8 mouse cellular contexts compared by ENCODE assay signal in genomic region chr3:127408684-127409550, GRCm38 (mm10).
DNase-seq lines count a peak whose midpoint lies in the region; ATAC-seq and TF ChIP-seq lines count a peak whose summit lies in the region.

No protein-coding gene starts in this region.

- no peak for TF ChIP-seq EP300 in heart, adult 2 months (IDR thresholded peaks at IDR 0.05; ENCODE audit: insufficient read depth, low read depth, low read length)

- H3K9ac ChIP-seq in embryonic facial prominence, embryonic 13.5 days = peak overlapping the region; percentile 71
- peak overlapping the region; percentile 59 for H3K9ac ChIP-seq in heart, adult 2 months (ENCODE audit: low read depth, low read length)
- H3K9ac ChIP-seq in liver, embryonic 13.5 days = peak overlapping the region; percentile 30; the same call in 1 of the 2 replicates
- H3K9ac ChIP-seq in neural tube, embryonic 11.5 days (ENCODE audit: low read length) = peak overlapping the region; percentile 77

- H3K79me2 ChIP-seq in heart, adult 2 months (replicated peaks; ENCODE audit: control insufficient read depth, insufficient read depth, low read length) = no peaks in the 10 kb centered on the region

- H3K9me3 ChIP-seq in embryonic facial prominence, embryonic 13.5 days = no peaks in the 10 kb centered on the region
- no peaks in the 10 kb centered on the region for H3K9me3 ChIP-seq in liver, embryonic 13.5 days (replicated peaks)
- H3K9me3 ChIP-seq in neural tube, embryonic 11.5 days (ENCODE audit: control insufficient read depth, low read length) = no peaks in the 10 kb centered on the region

- intact Hi-C loops in heart, adult 2 months (cut with DNase I) = no loop called here

- 18% methylated on average over 23 of the region's 23 CpGs for WGBS in embryonic facial prominence, embryonic 13.5 days
- WGBS in heart, adult 2 months = 21% methylated on average over 23 of the region's 23 CpGs
- 16% methylated on average over 23 of the region's 23 CpGs for WGBS in liver, embryonic 13.5 days (ENCODE audit: insufficient replicate concordance)
- WGBS in neural tube, embryonic 11.5 days = 19% methylated on average over 23 of the region's 23 CpGs

- TF ChIP-seq CTCF in heart, adult 2 months (IDR thresholded peaks at IDR 0.05) = no peak

- peak; percentile 81 for DNase-seq in 3134 (ENCODE audit: extremely low read depth, insufficient read length, low spot score)
- peak; percentile 49 for DNase-seq in adrenal gland, postnatal 25 days
- peak; percentile 75 to 76 for DNase-seq in heart, adult 2 months
- DNase-seq in kidney, postnatal 36 days = peak; percentile 4 to 8
- peak; percentile 9 for DNase-seq in liver, embryonic 13.5 days
- DNase-seq in neural tube, embryonic 11.5 days (ENCODE audit: low spot score) = peak; percentile 85
- peak; percentile 23 for DNase-seq in urinary bladder, adult 2 months (ENCODE audit: low spot score)

- peak overlapping the region; percentile 52 for H3K4me3 ChIP-seq in embryonic facial prominence, embryonic 13.5 days
- peak overlapping the region; percentile 39 for H3K4me3 ChIP-seq in heart, adult 2 months
- peak overlapping the region; percentile 41 for H3K4me3 ChIP-seq in liver, embryonic 13.5 days (replicated peaks)
- H3K4me3 ChIP-seq in neural tube, embryonic 11.5 days (ENCODE audit: low read depth, low read length) = peak overlapping the region; percentile 41

- TF ChIP-seq POLR2A in heart, adult 2 months (IDR thresholded peaks at IDR 0.05; ENCODE audit: insufficient read depth, low read depth, low read length) = peak; percentile 73

- peaks cover 15% of the 10 kb centered on the region for H3K4me1 ChIP-seq in embryonic facial prominence, embryonic 13.5 days
- H3K4me1 ChIP-seq in heart, adult 2 months (ENCODE audit: control insufficient read depth, insufficient read depth, low read length) = peaks cover 4% of the 10 kb centered on the region
- peaks cover 14% of the 10 kb centered on the region for H3K4me1 ChIP-seq in liver, embryonic 13.5 days (replicated peaks)
- 0 out of 2 replicates have a peak, but pooled peaks cover 6% of the 10 kb centered on the region for H3K4me1 ChIP-seq in neural tube, embryonic 11.5 days (ENCODE audit: control insufficient read depth, insufficient read depth, low read length)

- peak overlapping the region; percentile 79 for H3K27ac ChIP-seq in embryonic facial prominence, embryonic 13.5 days
- H3K27ac ChIP-seq in heart, adult 2 months = peak overlapping the region; percentile 56
- H3K27ac ChIP-seq in liver, embryonic 13.5 days = no peak overlapping the region
- H3K27ac ChIP-seq in neural tube, embryonic 11.5 days (ENCODE audit: low read depth, low read length) = peak overlapping the region; percentile 83

- H3K27me3 ChIP-seq in embryonic facial prominence, embryonic 13.5 days = no peaks in the 10 kb centered on the region
- H3K27me3 ChIP-seq in heart, adult 2 months (ENCODE audit: control insufficient read depth, insufficient read depth, low read length) = no peaks in the 10 kb centered on the region
- no peaks in the 10 kb centered on the region for H3K27me3 ChIP-seq in liver, embryonic 13.5 days
- no peaks in the 10 kb centered on the region for H3K27me3 ChIP-seq in neural tube, embryonic 11.5 days (ENCODE audit: control insufficient read depth, insufficient read depth, low read length)

- H3K36me3 ChIP-seq in embryonic facial prominence, embryonic 13.5 days = no peaks in the 10 kb centered on the region
- no peaks in the 10 kb centered on the region for H3K36me3 ChIP-seq in heart, adult 2 months (ENCODE audit: control insufficient read depth, insufficient read depth, low read length)
- H3K36me3 ChIP-seq in liver, embryonic 13.5 days = no peaks in the 10 kb centered on the region
- H3K36me3 ChIP-seq in neural tube, embryonic 11.5 days (ENCODE audit: control insufficient read depth, insufficient read depth, low read length) = no peaks in the 10 kb centered on the region

- ATAC-seq in embryonic facial prominence, embryonic 13.5 days (ENCODE audit: insufficient number of reproducible peaks, insufficient read depth, low FRiP score, low TSS enrichment, low read depth) = peak; percentile 95
- peak; percentile 72 for ATAC-seq in liver, embryonic 13.5 days (ENCODE audit: low read depth)
- ATAC-seq in neural tube, embryonic 11.5 days (ENCODE audit: insufficient read depth, low FRiP score, low TSS enrichment) = peak; percentile 96

- peak overlapping the region; percentile 76 for H3K4me2 ChIP-seq in embryonic facial prominence, embryonic 13.5 days
- peak overlapping the region; percentile 52 for H3K4me2 ChIP-seq in liver, embryonic 13.5 days
- H3K4me2 ChIP-seq in neural tube, embryonic 11.5 days (ENCODE audit: low read depth) = peak overlapping the region; percentile 57

Comparison
In these comparisons a context has a peak if more than half of its experiments do, and no peak if none do; other contexts are left out.
1. DNase-seq: peak in every context shown above with its lines; median percentile 85 in neural tube, embryonic 11.5 days; 81 in 3134; 76 in heart, adult 2 months; 49 in adrenal gland, postnatal 25 days; 23 in urinary bladder, adult 2 months; 9 in liver, embryonic 13.5 days; 6 in kidney, postnatal 36 days.